Comparison of ENCODE assay signal across 23 mouse cellular contexts in genomic region chr9:108056361-108057261, GRCm38 (mm10). TPM values are rescaled to one million over a fixed set of nuclear protein-coding genes. Genes with fewer than 3 reads are reported as not detected.
A peak's percentile ranks its signal among the peaks of the same experiment; 100 is the strongest.
DNase-seq lines count a peak whose midpoint lies in the region; ATAC-seq lines count a peak whose summit lies in the region.
"Had no signal": no experiment of that assay in that cellular context is flagged by ENCODE, and none has a peak within 500 bp of the region (broad histone marks: within the 10 kb centered on the region; RNA-seq: fewer than 3 reads in every experiment).

No protein-coding gene starts in this region.

- intact Hi-C loops in heart, postnatal 36 days (cut with DNase I): no loop called here

- 0 out of 2 replicates have a peak overlapping the region, but pooled peaks have one; percentile 16 for H3K9ac ChIP-seq in embryonic facial prominence, embryonic 13.5 days
- H3K9ac ChIP-seq: forebrain, postnatal 0 days; heart, embryonic 13.5 days; intestine, embryonic 15.5 days had no signal

- peaks cover 88% of the 10 kb centered on the region for H3K36me3 ChIP-seq in embryonic facial prominence, embryonic 13.5 days
- peaks cover 88% of the 10 kb centered on the region for H3K36me3 ChIP-seq in embryonic facial prominence, embryonic 10.5 days (replicated peaks)
- peaks cover 80% of the 10 kb centered on the region for H3K36me3 ChIP-seq in heart, embryonic 10.5 days

- H3K4me2 ChIP-seq in embryonic facial prominence, embryonic 13.5 days: no peak overlapping the region
- H3K4me2 ChIP-seq: heart, embryonic 13.5 days; intestine, embryonic 15.5 days had no signal

- no peaks in the 10 kb centered on the region for H3K27me3 ChIP-seq in embryonic facial prominence, embryonic 13.5 days
- no peaks in the 10 kb centered on the region for H3K27me3 ChIP-seq in embryonic facial prominence, embryonic 10.5 days (replicated peaks; ENCODE audit: low read depth, poor library complexity, severe bottlenecking)
- no peaks in the 10 kb centered on the region for H3K27me3 ChIP-seq in heart, embryonic 10.5 days (ENCODE audit: insufficient read depth, poor library complexity, severe bottlenecking)
- H3K27me3 ChIP-seq: heart, embryonic 13.5 days; intestine, embryonic 15.5 days had no signal

- H3K9me3 ChIP-seq in embryonic facial prominence, embryonic 13.5 days: no peaks in the 10 kb centered on the region
- no peaks in the 10 kb centered on the region for H3K9me3 ChIP-seq in embryonic facial prominence, embryonic 10.5 days
- no peaks in the 10 kb centered on the region for H3K9me3 ChIP-seq in heart, embryonic 10.5 days
- H3K9me3 ChIP-seq: heart, embryonic 13.5 days; intestine, embryonic 15.5 days; limb, embryonic 10.5 days had no signal

- no peak overlapping the region for H3K27ac ChIP-seq in embryonic facial prominence, embryonic 13.5 days
- H3K27ac ChIP-seq in embryonic facial prominence, embryonic 10.5 days (replicated peaks): no peak overlapping the region
- H3K27ac ChIP-seq in heart, embryonic 10.5 days: no peak overlapping the region
- H3K27ac ChIP-seq: heart, embryonic 13.5 days; intestine, embryonic 15.5 days; layer of hippocampus, adult 2 months; limb, embryonic 10.5 days; macrophage; stomach, postnatal 0 days had no signal

- H3K4me1 ChIP-seq in embryonic facial prominence, embryonic 13.5 days: peaks cover 14% of the 10 kb centered on the region
- peaks cover 25% of the 10 kb centered on the region for H3K4me1 ChIP-seq in embryonic facial prominence, embryonic 10.5 days
- H3K4me1 ChIP-seq in heart, embryonic 10.5 days: peaks cover 23% of the 10 kb centered on the region

- H3K4me3 ChIP-seq in embryonic facial prominence, embryonic 13.5 days: no peak overlapping the region
- no peak overlapping the region for H3K4me3 ChIP-seq in embryonic facial prominence, embryonic 10.5 days
- H3K4me3 ChIP-seq in heart, embryonic 10.5 days: no peak overlapping the region
- H3K4me3 ChIP-seq: heart, embryonic 13.5 days; intestine, embryonic 15.5 days; layer of hippocampus, adult 2 months; limb, embryonic 10.5 days had no signal

- no peak for ATAC-seq in embryonic facial prominence, embryonic 13.5 days (ENCODE audit: insufficient number of reproducible peaks, insufficient read depth, low FRiP score, low TSS enrichment, low read depth)
- ATAC-seq: forebrain, postnatal 0 days; hindbrain, embryonic 16.5 days; intestine, embryonic 15.5 days; lung, postnatal 0 days had no signal

- DNase-seq in adrenal gland, postnatal 14 days: peak; percentile 29
- DNase-seq in adrenal gland, postnatal 36 days: no peak
- DNase-seq in embryonic facial prominence, embryonic 10.5 days (ENCODE audit: low spot score): no peak
- peak; percentile 74 for DNase-seq in heart, embryonic 10.5 days (ENCODE audit: low spot score)
- no peak for DNase-seq in heart, postnatal 36 days
- DNase-seq in testis, postnatal 10 days (ENCODE audit: low spot score): peak; percentile 42
- DNase-seq in testis, postnatal 14 days (ENCODE audit: low spot score): no peak
- DNase-seq: forebrain, postnatal 0 days; kidney, adult 8-10 months; kidney, postnatal 14 days; liver had no signal

- WGBS in embryonic facial prominence, embryonic 13.5 days: 74% methylated on average over 28 of the region's 28 CpGs
- 82% methylated on average over 28 of the region's 28 CpGs for WGBS in embryonic facial prominence, embryonic 10.5 days
- 83% methylated on average over 28 of the region's 28 CpGs for WGBS in heart, embryonic 10.5 days

RNA-seq across cellular contexts. Expression of gene Amigo3, which starts 3.7 kb away (rescaled TPM):
- 4.1 and 4.4 TPM in 2 replicates for total RNA-seq in adrenal gland, postnatal 14 days (2021)
- 1 to 10 TPM; 4.5 to 4.7 TPM for total RNA-seq in adrenal gland, postnatal 36 days (2021)
- polyA plus RNA-seq in embryonic facial prominence, embryonic 13.5 days (2015; fragmentation: Nextera tagmentation; extraction: Ambion mirVana): 3.4 and 3.7 TPM in 2 replicates
- polyA plus RNA-seq in embryonic facial prominence, embryonic 10.5 days (2016; fragmentation: Nextera tagmentation; extraction: Ambion mirVana): 2.7 and 2.8 TPM in 2 replicates
- 2.5 and 3.2 TPM in 2 replicates for polyA plus RNA-seq in heart, embryonic 10.5 days (2016; fragmentation: Nextera tagmentation; extraction: Ambion mirVana)
- 1 to 10 TPM; 1.1 to 1.4 TPM for total RNA-seq in heart, postnatal 36 days (2021)

RNA-seq across cellular contexts. Expression of gene Gmppb, which starts 7.6 kb away (rescaled TPM):
- total RNA-seq in adrenal gland, postnatal 14 days (2021): 20.2 and 20.9 TPM in 2 replicates
- 10 to 100 TPM; 27.0 to 28.5 TPM for total RNA-seq in adrenal gland, postnatal 36 days (2021)
- polyA plus RNA-seq in embryonic facial prominence, embryonic 13.5 days (2015; fragmentation: Nextera tagmentation; extraction: Ambion mirVana): 27.4 and 31.5 TPM in 2 replicates
- polyA plus RNA-seq in embryonic facial prominence, embryonic 10.5 days (2016; fragmentation: Nextera tagmentation; extraction: Ambion mirVana): 23.3 and 26.1 TPM in 2 replicates
- polyA plus RNA-seq in heart, embryonic 10.5 days (2016; fragmentation: Nextera tagmentation; extraction: Ambion mirVana): 30.4 and 30.7 TPM in 2 replicates
- total RNA-seq in heart, postnatal 36 days (2021): 10 to 100 TPM in 1 of 2 experiments, 1 to 10 TPM in 1; 8.4 to 10.4 TPM

RNA-seq across cellular contexts. Expression of gene Mst1, which starts 23.6 kb away (rescaled TPM):
- 1.4 and 20.2 TPM in 2 replicates for total RNA-seq in adrenal gland, postnatal 14 days (2021)
- under 1 TPM; 0.17 to 0.49 TPM for total RNA-seq in adrenal gland, postnatal 36 days (2021)
- 0.38 and 1.0 TPM in 2 replicates for polyA plus RNA-seq in embryonic facial prominence, embryonic 13.5 days (2015; fragmentation: Nextera tagmentation; extraction: Ambion mirVana)
- polyA plus RNA-seq in embryonic facial prominence, embryonic 10.5 days (2016; fragmentation: Nextera tagmentation; extraction: Ambion mirVana): 0.43 and 0.69 TPM in 2 replicates
- 1.6 TPM in 2 replicates for polyA plus RNA-seq in heart, embryonic 10.5 days (2016; fragmentation: Nextera tagmentation; extraction: Ambion mirVana)
- total RNA-seq in heart, postnatal 36 days (2021): not detected
- total RNA-seq: hematopoietic stem cell, adult 5-6 weeks; layer of hippocampus, adult 2 months; layer of hippocampus, postnatal 25 days; midbrain, postnatal 0 days had no signal
- polyA plus RNA-seq: forebrain, postnatal 0 days; hindbrain, embryonic 16.5 days; midbrain, postnatal 0 days had no signal

RNA-seq across cellular contexts. Expression of gene Rnf123, which starts 26.5 kb away (rescaled TPM):
- total RNA-seq in adrenal gland, postnatal 14 days (2021): 54.2 and 66.6 TPM in 2 replicates
- 10 to 100 TPM; 54.3 to 57.1 TPM for total RNA-seq in adrenal gland, postnatal 36 days (2021)
- polyA plus RNA-seq in embryonic facial prominence, embryonic 13.5 days (2015; fragmentation: Nextera tagmentation; extraction: Ambion mirVana): 31.2 and 36.2 TPM in 2 replicates
- polyA plus RNA-seq in embryonic facial prominence, embryonic 10.5 days (2016; fragmentation: Nextera tagmentation; extraction: Ambion mirVana): 32.7 and 34.1 TPM in 2 replicates
- polyA plus RNA-seq in heart, embryonic 10.5 days (2016; fragmentation: Nextera tagmentation; extraction: Ambion mirVana): 31.8 and 33.1 TPM in 2 replicates
- 10 to 100 TPM; 94.2 to 97.4 TPM for total RNA-seq in heart, postnatal 36 days (2021)

RNA-seq across cellular contexts. Expression of gene Apeh, which starts 37.8 kb away (rescaled TPM):
- total RNA-seq in adrenal gland, postnatal 14 days (2021): 76.2 and 76.5 TPM in 2 replicates
- 10 to 100 TPM; 72.7 to 88.0 TPM for total RNA-seq in adrenal gland, postnatal 36 days (2021)
- 40.8 and 45.6 TPM in 2 replicates for polyA plus RNA-seq in embryonic facial prominence, embryonic 13.5 days (2015; fragmentation: Nextera tagmentation; extraction: Ambion mirVana)
- 68.3 and 72.8 TPM in 2 replicates for polyA plus RNA-seq in embryonic facial prominence, embryonic 10.5 days (2016; fragmentation: Nextera tagmentation; extraction: Ambion mirVana)
- 80.7 and 84.4 TPM in 2 replicates for polyA plus RNA-seq in heart, embryonic 10.5 days (2016; fragmentation: Nextera tagmentation; extraction: Ambion mirVana)
- 10 to 100 TPM; 38.6 to 50.2 TPM for total RNA-seq in heart, postnatal 36 days (2021)

Comparison
In these comparisons a context has a peak if more than half of its experiments do, and no peak if none do; other contexts are left out.
1. DNase-seq: peak in adrenal gland, postnatal 14 days (single experiment), heart, embryonic 10.5 days (single experiment) and testis, postnatal 10 days (single experiment); none in adrenal gland, postnatal 36 days (0 of 2), embryonic facial prominence, embryonic 10.5 days (single experiment), heart, postnatal 36 days (0 of 2) and testis, postnatal 14 days (single experiment).